Mouse (Mus musculus) forebrain, embryonic 15.5 days (tissue): ENCODE measurements around the gene Synm. TPM values are rescaled to one million over a fixed set of nuclear protein-coding genes. Genes with fewer than 3 reads are reported as not detected.

Experiments used
- ATAC-seq: fragments of 200-750 bp; cut with Nextera tagmentation; replicated peaks from 2 replicates; pipeline ENCODE4 v1.8.0; 2017; ENCODE audit warnings: mild to moderate bottlenecking, moderate TSS enrichment, moderate library complexity
- H3K27ac ChIP-seq: fragments of 300-500 bp; sonication (generic); replicated peaks from 2 replicates; pipeline ENCODE4 v1.5.1; 2015; ENCODE audit warnings: mild to moderate bottlenecking, inconsistent platforms
- H3K27me3 ChIP-seq: fragments of 300-500 bp; sonication (generic); 2 replicates; pipeline ENCODE4 v1.6.1; 2015; ENCODE audit warnings: inconsistent platforms
- H3K36me3 ChIP-seq: fragments of 300-500 bp; sonication (generic); 2 replicates; pipeline ENCODE4 v1.6.1; 2015; ENCODE audit warnings: mild to moderate bottlenecking, inconsistent platforms
- H3K4me1 ChIP-seq: fragments of 300-500 bp; sonication (generic); 2 replicates; pipeline ENCODE4 v1.6.1; 2015; ENCODE audit warnings: inconsistent platforms
- H3K4me2 ChIP-seq: fragments of 300-500 bp; sonication (generic); replicated peaks from 2 replicates; pipeline ENCODE4 v1.6.1; 2015; ENCODE audit warnings: mild to moderate bottlenecking, inconsistent platforms
- H3K4me3 ChIP-seq: fragments of 300-500 bp; sonication (generic); 2 replicates; pipeline ENCODE4 v1.5.1; 2015; ENCODE audit warnings: mild to moderate bottlenecking, inconsistent platforms
- H3K9ac ChIP-seq: fragments of 300-500 bp; sonication (generic); replicated peaks from 2 replicates; pipeline ENCODE4 v1.6.1; 2015; ENCODE audit warnings: mild to moderate bottlenecking, inconsistent platforms
- H3K9me3 ChIP-seq: fragments of 300-500 bp; sonication (generic); 2 replicates; pipeline ENCODE4 v1.6.1; 2016; ENCODE audit warnings: inconsistent platforms
- WGBS: fragments of 180-500 bp; shearing (Covaris S2); methylation state at CpG from one replicate; pipeline ENCODE4 v1.1.7; 2015; ENCODE audit warnings: mixed read lengths; 5-methylcytosine and 5-hydroxymethylcytosine counted together
- microRNA-seq: library from miRNA; unstranded; fragments of <30 nt; microRNA quantifications from one replicate; pipeline ENCODE4, GENCODE M21; 2016
- polyA plus RNA-seq: library from polyadenylated mRNA; unstranded; fragments of >200 nt; fragmentation: Nextera tagmentation; extraction: Ambion mirVana; gene quantifications from 2 replicates; pipeline ENCODE4 v1.2.1, GENCODE M21; 2015

Synm gene
- polyA plus RNA-seq, 1 experiment from 2014 or later: 4.5 TPM

GRCm38 (mm10) chr7:67692141-67692540 is 67.4 kb downstream of the Synm start:
- ATAC-seq: no peak
- no peaks in the 10 kb centered on the region for H3K27me3 ChIP-seq
- no peaks in the 10 kb centered on the region for H3K9me3 ChIP-seq
- H3K4me3 ChIP-seq: no peak overlapping the region
- H3K9ac ChIP-seq: no peak overlapping the region
- WGBS: 80% methylated on average over 3 of the region's 3 CpGs
- H3K36me3 ChIP-seq: no peaks in the 10 kb centered on the region
- no peak overlapping the region for H3K4me2 ChIP-seq
- no peaks in the 10 kb centered on the region for H3K4me1 ChIP-seq
- no peak overlapping the region for H3K27ac ChIP-seq

GRCm38 (mm10) chr7:67691036-67691435 is 68.5 kb downstream of the Synm start:
- no peaks in the 10 kb centered on the region for H3K36me3 ChIP-seq
- no peak overlapping the region for H3K4me3 ChIP-seq
- no peak for ATAC-seq
- no peak overlapping the region for H3K9ac ChIP-seq
- WGBS: 88% methylated on average over 6 of the region's 6 CpGs
- no peak overlapping the region for H3K27ac ChIP-seq
- no peaks in the 10 kb centered on the region for H3K9me3 ChIP-seq
- no peaks in the 10 kb centered on the region for H3K4me1 ChIP-seq
- H3K27me3 ChIP-seq: no peaks in the 10 kb centered on the region
- no peak overlapping the region for H3K4me2 ChIP-seq

- no peak for ATAC-seq
- WGBS: 78% methylated on average over 7 of the region's 7 CpGs
Observed at GRCm38 (mm10) chr7:67689793-67690192, 69.7 kb downstream of the Synm start.

GRCm38 (mm10) chr7:67688281-67688680 is 71.3 kb downstream of the Synm start:
- Histone ChIP-seq H3K9me3 (no peaks in the 10 kb centered on the region), H3K36me3 (no peaks in the 10 kb centered on the region), H3K9ac (no peak overlapping the region), H3K4me3 (no peak overlapping the region), H3K4me2 (no peak overlapping the region), H3K27me3 (no peaks in the 10 kb centered on the region), H3K27ac (no peak overlapping the region), H3K4me1 (no peaks in the 10 kb centered on the region)
- 22% methylated on average over 3 of the region's 3 CpGs for WGBS
- no peak for ATAC-seq

More at GRCm38 (mm10) chr7:67689793-67690192, 69.7 kb downstream of the Synm start:
- Histone ChIP-seq H3K4me2 (no peak overlapping the region), H3K4me1 (no peaks in the 10 kb centered on the region), H3K9me3 (no peaks in the 10 kb centered on the region), H3K36me3 (no peaks in the 10 kb centered on the region), H3K9ac (no peak overlapping the region), H3K4me3 (no peak overlapping the region), H3K27ac (no peak overlapping the region), H3K27me3 (no peaks in the 10 kb centered on the region)

- H3K9ac ChIP-seq: no peak overlapping the region
- ATAC-seq: no peak
- WGBS: 96% methylated on average over 3 of the region's 3 CpGs
- H3K4me3 ChIP-seq: no peak overlapping the region
- no peak overlapping the region for H3K27ac ChIP-seq
- H3K9me3 ChIP-seq: no peaks in the 10 kb centered on the region
- H3K4me2 ChIP-seq: no peak overlapping the region
- H3K36me3 ChIP-seq: no peaks in the 10 kb centered on the region
- no peaks in the 10 kb centered on the region for H3K4me1 ChIP-seq
- no peaks in the 10 kb centered on the region for H3K27me3 ChIP-seq
Observed at GRCm38 (mm10) chr7:67686545-67686944, 73.0 kb downstream of the Synm start.

- WGBS: 89% methylated on average over 16 of the region's 16 CpGs
- Histone ChIP-seq H3K27me3 (no peaks in the 10 kb centered on the region), H3K4me1 (no peaks in the 10 kb centered on the region), H3K4me3 (no peak overlapping the region), H3K36me3 (no peaks in the 10 kb centered on the region), H3K4me2 (no peak overlapping the region), H3K9ac (no peak overlapping the region), H3K9me3 (no peaks in the 10 kb centered on the region), H3K27ac (no peak overlapping the region)
- ATAC-seq: no peak
Observed at GRCm38 (mm10) chr7:67683006-67683405, 76.5 kb downstream of the Synm start.

GRCm38 (mm10) chr7:67681078-67681477 is 78.5 kb downstream of the Synm start:
- no peaks in the 10 kb centered on the region for H3K27me3 ChIP-seq
- no peak overlapping the region for H3K4me2 ChIP-seq
- H3K9ac ChIP-seq: no peak overlapping the region
- no peak for ATAC-seq
- no peaks in the 10 kb centered on the region for H3K36me3 ChIP-seq
- no peaks in the 10 kb centered on the region for H3K4me1 ChIP-seq
- WGBS: 89% methylated on average over 9 of the region's 9 CpGs
- no peak overlapping the region for H3K27ac ChIP-seq
- no peaks in the 10 kb centered on the region for H3K9me3 ChIP-seq
- H3K4me3 ChIP-seq: no peak overlapping the region

Small RNAs within 50 kb of the gene (microRNA-seq; reads per million reads assigned to microRNA genes)
- gene Gm23844: not detected

Other genes with a start within 250 kb of the Synm start
- 29.2 and 31.0 TPM in 2 replicates for gene Lrrc28, start 114.5 kb downstream of the Synm start, polyA plus RNA-seq
- 8.9 and 9.4 TPM in 2 replicates for gene Ttc23, start 112.3 kb downstream of the Synm start, polyA plus RNA-seq
- 26.8 and 28.5 TPM in 2 replicates for gene Igf1r, start 193.1 kb upstream of the Synm start, polyA plus RNA-seq